Mouse (Mus musculus) adrenal gland, adult 18-20 months (tissue): ENCODE measurements around the gene Pkd1l1. TPM values are rescaled to one million over a fixed set of nuclear protein-coding genes. Genes with fewer than 3 reads are reported as not detected.

Source experiments
- DNase-seq, 2 experiments: peaks; one replicate each; pipeline ENCODE4 v3.0.0; 2021 to 2022; ENCODE audit warnings: low spot score in 2 of 2
- total RNA-seq, 2 experiments: library from RNA; stranded (reverse); gene quantifications; 1 replicate in 1 of 2; 2 replicates in 1 of 2; pipeline ENCODE4 v1.2.3; 2021

Pkd1l1 gene
- total RNA-seq, 2 experiments from 2014 or later: 0.13 TPM; not detected in 1

GRCm38 (mm10) chr11:8826046-8826445 is 147.0 kb downstream of the Pkd1l1 start:
- DNase-seq: no peak

GRCm38 (mm10) chr11:8825413-8825812 is 147.7 kb downstream of the Pkd1l1 start:
- DNase-seq: no peak

- DNase-seq: no peak
Measured at GRCm38 (mm10) chr11:8821403-8821802, 151.7 kb downstream of the Pkd1l1 start.

- DNase-seq: no peak
Measured at GRCm38 (mm10) chr11:8817376-8817775, 155.7 kb downstream of the Pkd1l1 start.

DNA sequence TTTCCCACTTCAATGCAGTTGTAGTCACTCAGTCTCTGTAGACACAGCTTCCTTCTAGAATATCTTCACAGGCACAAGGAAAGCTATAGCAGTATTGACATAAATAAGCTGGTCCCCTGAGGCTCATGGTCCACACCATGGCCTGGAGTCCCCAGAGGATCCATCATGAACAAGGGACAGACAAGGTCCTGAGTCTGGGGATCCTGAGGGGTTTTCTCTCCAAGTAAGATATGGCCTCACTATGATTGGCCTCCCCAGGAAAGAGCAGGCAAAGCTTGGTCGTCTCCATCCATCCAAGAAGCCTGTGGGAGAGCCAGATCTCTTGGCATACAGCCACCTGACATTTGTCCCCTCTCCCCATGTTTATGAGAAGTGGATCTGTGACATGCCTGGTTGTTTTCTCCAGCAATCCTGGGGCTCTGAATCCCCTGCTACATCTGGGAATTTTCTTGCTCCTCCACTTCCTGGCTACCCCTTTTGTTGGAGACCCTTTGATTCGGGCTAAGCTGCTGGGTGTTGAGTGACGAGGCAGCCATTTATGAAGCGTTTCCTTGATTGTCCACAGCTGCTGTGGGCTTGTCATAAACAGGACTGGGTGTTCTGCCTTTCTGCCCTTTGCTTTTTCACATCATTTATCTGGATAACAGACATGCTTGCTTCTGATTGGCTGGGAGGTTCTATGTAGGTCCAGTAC is 158.8 kb downstream of the Pkd1l1 start:
- DNase-seq: no peak

GRCm38 (mm10) chr11:8811506-8812100 is 161.5 kb downstream of the Pkd1l1 start:
- DNase-seq: no peak

DNA sequence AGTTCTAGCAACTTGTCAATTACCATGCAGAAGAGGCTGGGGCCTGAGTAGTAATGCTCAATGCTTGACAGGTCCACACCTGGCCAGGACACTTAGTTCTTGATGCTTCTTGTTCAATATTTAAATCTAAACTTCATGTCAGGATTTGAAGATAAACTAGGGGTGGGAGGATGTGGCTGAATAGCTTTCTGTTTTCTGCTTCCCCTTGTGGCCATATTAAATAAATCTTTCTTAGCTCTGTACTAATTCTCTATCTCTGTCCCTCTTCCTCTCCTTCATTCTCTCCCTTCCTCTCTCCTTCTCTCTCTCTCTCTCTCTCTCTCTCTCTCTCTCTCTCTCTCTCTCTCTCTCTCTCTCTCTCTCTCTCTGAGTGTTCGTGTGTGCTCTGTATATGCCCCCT is 163.4 kb downstream of the Pkd1l1 start:
- no peak for DNase-seq

DNA sequence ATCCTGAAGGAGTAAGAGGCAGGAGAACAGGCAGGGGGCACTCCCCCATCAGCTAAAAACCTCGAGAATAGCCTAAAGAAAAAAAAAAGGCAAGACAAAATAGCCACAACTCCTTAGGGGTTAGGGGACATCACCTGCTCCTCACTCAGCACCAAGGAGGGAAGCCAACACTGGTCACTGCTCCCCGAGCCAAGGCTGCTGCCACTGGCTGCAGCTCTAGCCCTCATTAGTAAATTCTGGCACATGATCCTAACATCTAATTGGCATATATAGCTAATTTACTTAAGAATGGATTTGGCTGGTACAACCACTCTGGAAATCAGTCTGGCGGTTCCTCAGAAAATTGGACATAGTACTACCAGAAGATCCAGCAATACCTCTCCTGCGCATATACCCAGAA is 166.1 kb downstream of the Pkd1l1 start:
- DNase-seq: no peak

GRCm38 (mm10) chr11:8804178-8804577 is 168.9 kb downstream of the Pkd1l1 start:
- no peak for DNase-seq

- DNase-seq: no peak
Measured at GRCm38 (mm10) chr11:8797486-8797885, 175.6 kb downstream of the Pkd1l1 start.

DNA sequence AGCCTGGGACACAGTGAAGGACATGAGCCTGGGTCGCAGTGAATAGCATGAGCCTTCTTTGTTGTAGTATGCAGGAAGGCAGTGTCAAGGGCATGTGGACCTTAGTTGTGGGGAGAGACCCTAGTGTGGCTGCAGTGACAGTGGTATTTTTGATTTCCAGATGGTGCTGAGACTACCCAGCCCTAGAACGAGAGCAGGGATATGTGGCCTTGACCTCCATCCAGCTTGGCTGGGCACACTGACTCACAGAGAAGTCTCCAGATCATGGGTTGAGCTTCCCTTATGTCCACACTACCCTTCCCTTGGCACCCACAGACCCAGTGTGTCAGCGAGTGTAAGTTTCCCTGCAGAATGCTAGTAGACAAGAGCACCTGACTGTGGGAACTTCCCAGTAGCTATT is 178.0 kb downstream of the Pkd1l1 start:
- no peak for DNase-seq

DNA sequence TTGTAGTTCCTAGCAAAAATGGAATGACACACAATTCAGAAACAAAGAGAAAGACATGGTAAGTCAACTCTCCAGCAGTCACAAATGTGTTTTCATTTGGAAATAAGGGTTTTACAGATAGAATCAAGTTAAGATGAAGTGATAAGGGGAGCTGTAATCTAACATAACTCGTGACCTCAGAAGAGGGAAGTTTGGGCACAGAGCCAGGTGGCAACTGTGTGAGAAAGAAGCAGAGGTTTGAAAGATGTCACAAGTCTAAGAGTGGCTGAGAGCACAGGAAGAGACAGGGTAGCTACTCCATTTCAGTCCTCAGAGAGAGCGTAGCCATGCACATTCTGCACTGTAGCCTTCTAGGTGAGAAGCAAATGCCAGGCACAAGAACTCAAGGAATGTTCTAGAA is 180.9 kb downstream of the Pkd1l1 start:
- DNase-seq: no peak

DNA sequence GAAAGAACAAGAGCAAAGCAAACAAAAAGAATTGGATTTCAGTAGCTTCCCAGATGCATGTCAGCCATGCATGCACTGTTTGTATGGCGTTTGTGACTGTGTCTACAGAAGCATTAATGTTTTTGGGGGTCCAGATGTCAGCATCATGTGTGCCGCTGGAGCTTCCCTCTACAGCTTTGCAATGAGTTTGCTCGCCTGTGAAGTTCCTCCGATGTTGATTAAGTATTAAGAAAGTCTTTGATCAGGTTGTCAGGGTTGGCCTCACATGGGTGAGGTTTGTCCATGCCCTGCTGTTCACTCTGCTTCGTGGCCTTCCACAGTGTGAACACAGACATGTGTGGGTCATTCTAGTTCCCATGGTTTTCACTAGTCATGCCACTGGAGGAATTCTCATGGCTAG is 183.9 kb downstream of the Pkd1l1 start:
- no peak for DNase-seq

DNA sequence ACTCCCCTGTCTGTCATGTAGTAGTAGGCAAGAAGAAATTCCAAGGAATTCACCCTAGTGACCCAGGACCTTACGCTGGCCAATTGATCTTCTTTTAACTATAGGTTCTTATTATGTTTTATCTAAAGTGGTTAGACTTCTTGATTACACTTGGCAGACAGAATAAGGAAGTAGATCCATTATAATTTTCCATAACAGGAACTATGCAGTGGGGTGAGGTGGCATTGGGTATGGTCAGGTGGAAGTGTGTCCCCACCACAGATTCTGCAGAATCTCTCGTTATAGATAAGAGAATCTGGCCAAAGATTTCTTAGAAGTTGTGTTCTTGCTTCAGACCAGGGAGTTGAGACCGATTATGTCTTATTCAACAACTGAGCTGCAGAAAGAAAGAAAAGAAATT is 185.5 kb downstream of the Pkd1l1 start:
- no peak for DNase-seq

DNA sequence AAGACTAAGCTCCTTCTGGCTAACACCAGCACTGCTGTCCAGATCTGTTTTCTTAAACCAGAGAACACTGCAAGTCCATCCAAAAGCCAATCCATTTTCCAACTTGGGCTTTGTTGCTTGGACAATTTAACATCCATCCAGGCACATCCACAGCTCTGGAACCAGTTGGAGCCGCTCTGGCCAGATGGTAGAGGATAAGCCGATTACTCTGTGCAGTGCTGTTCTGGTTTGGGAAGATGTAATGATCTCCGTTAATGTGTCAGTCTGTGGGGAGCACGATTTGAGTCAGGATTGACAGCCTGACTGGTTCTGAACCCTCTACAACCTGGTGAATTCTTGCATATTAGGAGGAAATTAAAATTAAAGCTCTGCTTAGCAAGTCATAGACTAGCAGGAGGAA is 188.7 kb downstream of the Pkd1l1 start:
- no peak for DNase-seq

DNA sequence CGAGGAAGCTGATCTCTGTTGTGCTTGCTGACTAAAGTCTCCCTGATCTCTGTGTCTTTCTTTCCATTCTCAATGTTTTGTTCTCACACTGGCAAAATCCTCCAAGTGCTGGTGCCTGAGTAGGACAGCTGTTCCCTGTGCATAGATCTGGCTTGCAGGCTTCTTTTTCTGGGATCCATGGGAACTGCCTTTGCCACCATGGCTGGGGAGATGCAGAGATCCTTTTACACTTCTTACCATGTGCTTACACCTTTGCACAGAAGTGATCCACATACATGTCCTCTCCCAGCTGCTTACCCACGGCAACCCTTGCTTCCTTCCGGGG is 191.0 kb downstream of the Pkd1l1 start:
- DNase-seq: no peak

GRCm38 (mm10) chr11:8781308-8782140 is 191.5 kb downstream of the Pkd1l1 start:
- DNase-seq: peak in 1 of 2 experiments; percentile 31

- DNase-seq: no peak
Measured at GRCm38 (mm10) chr11:8779427-8779826, 193.6 kb downstream of the Pkd1l1 start.
